Mouse (Mus musculus): ENCODE measurements around the gene Ccnl2. TPM values are rescaled to one million over a fixed set of nuclear protein-coding genes. Genes with fewer than 3 reads are reported as not detected.

Gene Ccnl2
- polyA plus RNA-seq, 1 experiment, result 62.5 TPM

- 15% methylated on average over 9 of the region's 9 CpGs for WGBS
- no peak for DNase-seq
- Histone ChIP-seq H3K4me3 (replicated peaks; ENCODE audit: extremely low read depth, low read depth, low read length) (no peak overlapping the region), H3K4me1 (ENCODE audit: control insufficient read depth, insufficient read depth, low read length) (peaks cover 13% of the 10 kb centered on the region)
- no peak for TF ChIP-seq CTCF (IDR thresholded peaks at IDR 0.05; ENCODE audit: insufficient read depth, low read length)
- no peak for TF ChIP-seq POLR2A (IDR thresholded peaks at IDR 0.05; ENCODE audit: borderline replicate concordance, extremely low read depth, low read depth, low read length)
Measured at GRCm38 (mm10) chr4:155774971-155775740, 37.1 kb upstream of the Ccnl2 start.

GRCm38 (mm10) chr4:155775855-155776254, 36.4 kb upstream of the Ccnl2 start:
- WGBS, result 58% methylated on average over 3 of the region's 3 CpGs
- Histone ChIP-seq H3K4me3 (replicated peaks; ENCODE audit: extremely low read depth, low read depth, low read length) (no peak overlapping the region), H3K4me1 (ENCODE audit: control insufficient read depth, insufficient read depth, low read length) (peaks cover 9% of the 10 kb centered on the region)
- TF ChIP-seq POLR2A (IDR thresholded peaks at IDR 0.05; ENCODE audit: borderline replicate concordance, extremely low read depth, low read depth, low read length), result no peak
- no peak for TF ChIP-seq CTCF (IDR thresholded peaks at IDR 0.05; ENCODE audit: insufficient read depth, low read length)
- no peak for DNase-seq

GRCm38 (mm10) chr4:155776704-155777335, 35.5 kb upstream of the Ccnl2 start:
- peaks cover 9% of the 10 kb centered on the region for H3K4me1 ChIP-seq (ENCODE audit: control insufficient read depth, insufficient read depth, low read length)
- no peak for TF ChIP-seq CTCF (IDR thresholded peaks at IDR 0.05; ENCODE audit: insufficient read depth, low read length)
- TF ChIP-seq POLR2A (IDR thresholded peaks at IDR 0.05; ENCODE audit: borderline replicate concordance, extremely low read depth, low read depth, low read length), result no peak
- WGBS, result 54% methylated on average over 2 of the region's 2 CpGs
- no peak for DNase-seq
- H3K4me3 ChIP-seq (replicated peaks; ENCODE audit: extremely low read depth, low read depth, low read length), result no peak overlapping the region

DNA sequence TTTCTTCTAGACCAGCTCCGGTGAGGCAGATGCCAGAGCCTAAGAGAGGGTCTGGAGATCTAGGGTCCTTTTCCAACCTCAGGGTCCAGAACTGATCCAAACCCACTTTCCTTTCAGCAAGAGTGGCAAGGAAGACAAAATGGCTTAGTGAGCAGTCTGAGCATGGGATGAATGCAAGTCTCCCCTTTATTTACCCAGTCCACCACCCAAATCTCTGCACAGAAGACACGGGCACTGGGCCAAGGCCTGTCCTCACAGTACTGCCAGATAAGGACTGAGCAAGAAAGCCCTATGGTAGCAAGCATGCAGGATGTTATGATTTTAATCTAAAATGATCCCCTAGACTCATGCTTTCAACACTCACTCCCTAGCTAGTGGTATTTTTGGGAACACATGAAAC, 34.5 kb upstream of the Ccnl2 start:
- Histone ChIP-seq H3K4me3 (replicated peaks; ENCODE audit: extremely low read depth, low read depth, low read length) (no peak overlapping the region), H3K4me1 (ENCODE audit: control insufficient read depth, insufficient read depth, low read length) (peaks cover 9% of the 10 kb centered on the region)
- TF ChIP-seq CTCF (IDR thresholded peaks at IDR 0.05; ENCODE audit: insufficient read depth, low read length) (no peak), POLR2A (IDR thresholded peaks at IDR 0.05; ENCODE audit: borderline replicate concordance, extremely low read depth, low read depth, low read length) (no peak)
- DNase-seq, result no peak
- WGBS, result 63% methylated on average over 2 of the region's 2 CpGs

- no peak for TF ChIP-seq CTCF (IDR thresholded peaks at IDR 0.05; ENCODE audit: insufficient read depth, low read length)
- no peak for TF ChIP-seq POLR2A (IDR thresholded peaks at IDR 0.05; ENCODE audit: borderline replicate concordance, extremely low read depth, low read depth, low read length)
- WGBS, result 80% methylated on average over 4 of the region's 4 CpGs
Measured at GRCm38 (mm10) chr4:155779498-155779897, 32.8 kb upstream of the Ccnl2 start.

GRCm38 (mm10) chr4:155780895-155781294, 31.4 kb upstream of the Ccnl2 start:
- no peak for DNase-seq
- 22% methylated on average over 6 of the region's 6 CpGs for WGBS
- Histone ChIP-seq H3K4me3 (replicated peaks; ENCODE audit: extremely low read depth, low read depth, low read length) (no peak overlapping the region), H3K4me1 (ENCODE audit: control insufficient read depth, insufficient read depth, low read length) (peaks cover 1% of the 10 kb centered on the region; the same call in 1 of the 2 replicates)
- TF ChIP-seq CTCF (IDR thresholded peaks at IDR 0.05; ENCODE audit: insufficient read depth, low read length), result no peak
- no peak for TF ChIP-seq POLR2A (IDR thresholded peaks at IDR 0.05; ENCODE audit: borderline replicate concordance, extremely low read depth, low read depth, low read length)

More at GRCm38 (mm10) chr4:155779498-155779897, 32.8 kb upstream of the Ccnl2 start:
- peaks cover 9% of the 10 kb centered on the region for H3K4me1 ChIP-seq (ENCODE audit: control insufficient read depth, insufficient read depth, low read length)
- no peak for DNase-seq
- no peak overlapping the region for H3K4me3 ChIP-seq (replicated peaks; ENCODE audit: extremely low read depth, low read depth, low read length)

GRCm38 (mm10) chr4:155783486-155784080, 28.7 kb upstream of the Ccnl2 start:
- Histone ChIP-seq H3K4me1 (ENCODE audit: control insufficient read depth, insufficient read depth, low read length) (no peaks in the 10 kb centered on the region), H3K4me3 (replicated peaks; ENCODE audit: extremely low read depth, low read depth, low read length) (no peak overlapping the region)
- no peak for TF ChIP-seq POLR2A (IDR thresholded peaks at IDR 0.05; ENCODE audit: borderline replicate concordance, extremely low read depth, low read depth, low read length)
- TF ChIP-seq CTCF (IDR thresholded peaks at IDR 0.05; ENCODE audit: insufficient read depth, low read length), result no peak
- 35% methylated on average over 16 of the region's 16 CpGs for WGBS
- DNase-seq, result no peak

DNA sequence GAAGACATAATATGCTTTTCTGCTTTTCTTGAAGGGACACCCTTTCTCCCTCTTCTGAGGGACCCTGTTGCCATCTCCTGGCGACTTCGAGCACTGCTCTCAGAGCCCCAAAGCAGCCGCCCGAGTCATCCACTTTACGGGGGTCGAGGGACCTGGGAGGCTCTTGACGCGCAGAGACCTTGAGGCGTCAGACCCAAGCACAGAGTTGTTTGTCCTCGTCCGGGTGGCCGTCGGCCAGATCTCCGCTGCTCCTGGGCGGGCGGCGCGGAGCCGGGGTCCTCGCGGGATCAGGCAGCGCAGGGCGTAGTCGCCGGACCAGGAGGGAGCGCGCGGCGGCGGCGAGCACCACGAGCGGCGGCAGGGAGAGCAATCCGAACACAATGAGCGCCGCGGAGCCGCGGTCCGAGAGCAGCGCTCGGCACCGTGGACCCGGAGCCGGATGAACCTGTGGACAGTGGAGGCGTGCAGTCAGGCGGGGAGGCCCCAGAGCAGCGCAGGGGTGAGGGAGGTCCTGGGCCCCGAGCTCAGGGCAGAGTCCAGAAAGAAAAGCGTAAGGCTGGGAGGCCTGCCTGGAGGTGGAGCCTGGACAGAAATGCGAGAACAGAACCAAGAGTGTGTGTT, 28.1 kb upstream of the Ccnl2 start:
- WGBS, result under 1% methylated on average over 52 of the region's 52 CpGs
- H3K4me1 ChIP-seq (ENCODE audit: control insufficient read depth, insufficient read depth, low read length), result no peaks in the 10 kb centered on the region
- TF ChIP-seq POLR2A (IDR thresholded peaks at IDR 0.05; ENCODE audit: borderline replicate concordance, extremely low read depth, low read depth, low read length), result no peak
- TF ChIP-seq CTCF (IDR thresholded peaks at IDR 0.05; ENCODE audit: insufficient read depth, low read length), result peak; percentile 68
- H3K4me3 ChIP-seq (replicated peaks; ENCODE audit: extremely low read depth, low read depth, low read length), result peak overlapping the region; percentile 70
- peak; percentile 81 for DNase-seq

DNA sequence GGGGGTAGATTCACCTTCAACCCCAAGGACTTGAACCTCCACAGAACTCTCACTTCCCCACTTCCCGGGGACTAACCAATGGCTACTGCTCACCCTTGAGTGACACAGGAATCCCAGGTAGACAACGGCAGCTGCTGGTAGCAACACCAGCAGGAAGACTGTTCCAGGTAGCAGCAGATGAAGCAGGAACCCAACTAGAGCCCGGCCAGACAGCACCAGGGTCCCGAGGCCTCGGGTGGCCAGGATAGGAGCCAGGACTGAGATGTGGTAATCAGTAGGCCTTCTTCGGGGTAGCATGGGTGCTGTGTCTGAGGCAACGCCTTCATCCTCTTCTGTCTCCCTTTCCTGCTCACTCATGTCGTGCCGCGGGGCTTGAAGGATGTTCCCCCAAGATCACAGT, 27.0 kb upstream of the Ccnl2 start:
- no peak overlapping the region for H3K4me3 ChIP-seq (replicated peaks; ENCODE audit: extremely low read depth, low read depth, low read length)
- DNase-seq, result no peak
- H3K4me1 ChIP-seq (ENCODE audit: control insufficient read depth, insufficient read depth, low read length), result no peaks in the 10 kb centered on the region
- 83% methylated on average over 10 of the region's 10 CpGs for WGBS
- TF ChIP-seq POLR2A (IDR thresholded peaks at IDR 0.05; ENCODE audit: borderline replicate concordance, extremely low read depth, low read depth, low read length) (no peak), CTCF (IDR thresholded peaks at IDR 0.05; ENCODE audit: insufficient read depth, low read length) (no peak)

Data from lung, adult 2 months (tissue).